Mouse (Mus musculus) ES-CJ7 (cell line): ENCODE measurements at regions not wholly inside any gene's neighbourhood (a gene's known extent, or its start where the extent isn't known, plus 50 kb on each side); places are given as distances from the start of the nearest gene placed in this dataset.

Experiments
- DNase-seq: peaks from one replicate; pipeline ENCODE4 v3.0.0; 2011; ENCODE audit warnings: low read depth, low spot score

GRCm38 (mm10) chr6:14407754-14408153 lies 347.3 kb downstream of the Ppp1r3a start:
- no peak for DNase-seq

GRCm38 (mm10) chr6:14358280-14358679 lies 396.8 kb downstream of the Ppp1r3a start:
- no peak for DNase-seq
